ENCODE assay signal across 30 mouse cellular contexts in genomic region chr15:10916611-10917311, GRCm38 (mm10). TPM values are rescaled to one million over a fixed set of nuclear protein-coding genes. Genes with fewer than 3 reads are reported as not detected.
"Had no signal": no experiment of that assay in that cellular context is flagged by ENCODE, and none has a peak within 500 bp of the region (broad histone marks: within the 10 kb centered on the region; RNA-seq: fewer than 3 reads in every experiment).

No protein-coding gene starts in this region.

- H3K4me3 ChIP-seq: layer of hippocampus, adult 2 months; limb, embryonic 10.5 days; limb, embryonic 13.5 days; midbrain, embryonic 10.5 days; midbrain, embryonic 13.5 days; myocyte; neural tube, embryonic 13.5 days had no signal

- H3K27me3 ChIP-seq: midbrain, embryonic 13.5 days; neural tube, embryonic 13.5 days had no signal

- ATAC-seq: intestine, embryonic 16.5 days; liver, postnatal 0 days; lung, postnatal 0 days; midbrain, embryonic 13.5 days; midbrain, embryonic 16.5 days had no signal

- H3K4me2 ChIP-seq: limb, embryonic 13.5 days; lung, embryonic 14.5 days; midbrain, embryonic 13.5 days; neural tube, embryonic 13.5 days had no signal

- DNase-seq: kidney, adult 18-20 months; kidney, postnatal 25 days; layer of hippocampus, adult 9-11 months; liver; liver, postnatal 0 days; lung, embryonic 14.5 days; retina, postnatal 1 day; right cerebral cortex, postnatal 25 days; thymus, adult 18-20 months; thymus, postnatal 36 days had no signal

- H3K36me3 ChIP-seq: limb, embryonic 10.5 days; limb, embryonic 13.5 days; midbrain, embryonic 10.5 days; midbrain, embryonic 13.5 days; neural tube, embryonic 13.5 days had no signal

- H3K27ac ChIP-seq: kidney, postnatal 0 days; layer of hippocampus, adult 2 months; limb, embryonic 10.5 days; limb, embryonic 13.5 days; liver, embryonic 14.5 days; macrophage; midbrain, embryonic 10.5 days; midbrain, embryonic 13.5 days; neural tube, embryonic 13.5 days; stomach, postnatal 0 days had no signal

- H3K4me1 ChIP-seq: limb, embryonic 10.5 days; limb, embryonic 13.5 days; midbrain, embryonic 10.5 days; midbrain, embryonic 13.5 days; neural tube, embryonic 13.5 days had no signal

- H3K9me3 ChIP-seq: limb, embryonic 10.5 days; limb, embryonic 13.5 days; midbrain, embryonic 10.5 days; midbrain, embryonic 13.5 days; neural tube, embryonic 13.5 days had no signal

- H3K9ac ChIP-seq: limb, embryonic 13.5 days; liver, embryonic 14.5 days; liver, postnatal 0 days; lung, embryonic 14.5 days; midbrain, embryonic 13.5 days; neural tube, embryonic 13.5 days had no signal

RNA-seq across cellular contexts. Expression of gene C1qtnf3, which starts 35.4 kb away (rescaled TPM):
- total RNA-seq: layer of hippocampus, adult 2 months; layer of hippocampus, postnatal 25 days; left cerebral cortex, adult 18-20 months; left cerebral cortex, postnatal 25 days; megakaryocyte, adult 5-6 weeks; monocyte, adult 5-6 weeks; neutrophil, adult 5-6 weeks had no signal
- polyA plus RNA-seq: macrophage had no signal
